17 mouse cellular contexts compared by ENCODE assay signal in the genomic region with DNA sequence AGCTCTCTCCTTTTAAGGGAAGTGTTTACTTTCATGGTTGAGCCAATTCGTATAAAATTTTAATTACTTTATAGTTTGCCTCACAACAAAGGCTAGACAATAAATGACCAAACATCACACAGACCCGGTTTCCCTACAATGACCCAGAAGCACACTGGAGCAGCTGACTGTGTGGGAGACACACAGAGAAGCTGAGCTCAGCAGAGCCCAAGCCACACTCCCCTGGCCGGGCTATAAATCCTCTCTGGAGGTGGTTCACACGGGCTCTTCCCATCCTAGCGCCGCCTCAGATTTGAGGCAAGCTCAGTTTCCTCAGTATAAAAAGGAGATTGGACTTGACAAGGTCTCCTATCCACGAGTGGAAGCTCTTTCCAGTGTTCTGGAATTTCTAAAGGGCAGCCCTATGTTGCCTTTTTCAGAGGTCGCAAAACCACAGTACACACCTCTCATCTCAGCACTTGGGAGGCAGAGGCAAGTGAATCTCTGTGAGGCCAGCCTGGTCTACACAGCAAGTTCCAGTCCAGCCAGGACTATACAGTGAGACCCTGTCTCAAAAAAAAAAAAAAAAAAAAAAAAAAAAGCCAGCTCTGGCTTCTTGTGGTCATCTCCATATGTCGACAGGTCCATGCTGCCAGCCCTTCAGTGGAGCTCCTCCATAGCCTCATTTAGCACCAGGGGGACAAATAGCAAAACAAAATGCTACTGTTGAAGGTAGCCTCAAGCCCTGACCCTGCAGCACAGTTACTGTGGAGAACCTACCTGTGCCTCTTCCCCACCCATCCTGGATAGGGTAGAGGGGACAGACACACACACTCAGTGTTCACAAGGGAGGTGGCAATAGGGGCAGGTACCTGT.
DNase-seq lines count a peak whose midpoint lies in the region; ATAC-seq and TF ChIP-seq lines count a peak whose summit lies in the region.
"Had no signal": no experiment of that assay in that cellular context is flagged by ENCODE, and none has a peak within 500 bp of the region (broad histone marks: within the 10 kb centered on the region; RNA-seq: fewer than 3 reads in every experiment).

No protein-coding gene starts in this region.

- H3K4me2 ChIP-seq in forebrain, postnatal 0 days (ENCODE audit: low read depth): no peak overlapping the region
- H3K4me2 ChIP-seq: heart, embryonic 13.5 days had no signal

- ATAC-seq in forebrain, postnatal 0 days: no peak
- ATAC-seq: intestine, embryonic 16.5 days had no signal

- 88% methylated on average over 9 of the region's 9 CpGs for WGBS in forebrain, embryonic 10.5 days
- WGBS in forebrain, postnatal 0 days: 59% methylated on average over 9 of the region's 9 CpGs

- peak overlapping the region; percentile 66 for H3K27ac ChIP-seq in forebrain, embryonic 10.5 days
- H3K27ac ChIP-seq in forebrain, postnatal 0 days (ENCODE audit: low read depth, low read length): no peak overlapping the region
- no peak overlapping the region for H3K27ac ChIP-seq in testis, adult 2 months (ENCODE audit: control insufficient read depth, insufficient read depth, low read depth, low read length)
- H3K27ac ChIP-seq in layer of hippocampus, adult 2 months: no peak overlapping the region
- H3K27ac ChIP-seq: heart, embryonic 13.5 days; hindbrain, embryonic 10.5 days had no signal

- TF ChIP-seq POLR2A in testis, adult 2 months (IDR thresholded peaks at IDR 0.05; ENCODE audit: control insufficient read depth, low read depth, low read length): no peak

- peaks cover 99% of the 10 kb centered on the region for H3K36me3 ChIP-seq in forebrain, embryonic 10.5 days (replicated peaks)
- peaks cover 23% of the 10 kb centered on the region for H3K36me3 ChIP-seq in forebrain, postnatal 0 days (ENCODE audit: insufficient read depth)
- H3K36me3 ChIP-seq in testis, adult 2 months (ENCODE audit: control insufficient read depth, insufficient read depth, low read length): no peaks in the 10 kb centered on the region
- H3K36me3 ChIP-seq: heart, embryonic 13.5 days had no signal

- no peak overlapping the region for H3K9ac ChIP-seq in forebrain, postnatal 0 days
- H3K9ac ChIP-seq: heart, embryonic 13.5 days had no signal

- H3K27me3 ChIP-seq in forebrain, embryonic 10.5 days (ENCODE audit: poor library complexity, severe bottlenecking): no peaks in the 10 kb centered on the region
- no peaks in the 10 kb centered on the region for H3K27me3 ChIP-seq in forebrain, postnatal 0 days (ENCODE audit: insufficient read depth, low read length)
- H3K27me3 ChIP-seq in testis, adult 2 months (ENCODE audit: control insufficient read depth, insufficient read depth, low read length): no peaks in the 10 kb centered on the region

- no peaks in the 10 kb centered on the region for H3K9me3 ChIP-seq in forebrain, embryonic 10.5 days
- no peaks in the 10 kb centered on the region for H3K9me3 ChIP-seq in forebrain, postnatal 0 days (ENCODE audit: low read length)
- H3K9me3 ChIP-seq: heart, embryonic 13.5 days; hindbrain, embryonic 10.5 days had no signal

- no peak for TF ChIP-seq CTCF in forebrain, postnatal 0 days (IDR thresholded peaks at IDR 0.05; ENCODE audit: low read depth)
- TF ChIP-seq CTCF in testis, adult 2 months (IDR thresholded peaks at IDR 0.05; ENCODE audit: control insufficient read depth, insufficient read depth, insufficient replicate concordance, low read depth, low read length): no peak
- no peak for TF ChIP-seq CTCF in layer of hippocampus, adult 2 months (conservative IDR thresholded peaks at IDR 0.05)

- H3K4me1 ChIP-seq in forebrain, embryonic 10.5 days: peaks cover 41% of the 10 kb centered on the region
- H3K4me1 ChIP-seq in forebrain, postnatal 0 days (ENCODE audit: insufficient read depth): peaks cover under 1% of the 10 kb centered on the region; the same call in 1 of the 2 replicates
- H3K4me1 ChIP-seq in testis, adult 2 months (ENCODE audit: control insufficient read depth, insufficient read depth, low read length): peaks cover 8% of the 10 kb centered on the region

- no peak overlapping the region for H3K4me3 ChIP-seq in forebrain, embryonic 10.5 days
- H3K4me3 ChIP-seq in forebrain, postnatal 0 days (ENCODE audit: low read depth, low read length): no peak overlapping the region
- H3K4me3 ChIP-seq in testis, adult 2 months (ENCODE audit: control insufficient read depth, low read depth, low read length): peak overlapping the region; percentile 64
- H3K4me3 ChIP-seq in layer of hippocampus, adult 2 months: no peak overlapping the region
- H3K4me3 ChIP-seq: erythroblast, embryonic 14.5 days; heart, embryonic 13.5 days; hindbrain, embryonic 10.5 days had no signal

- no peak for DNase-seq in forebrain, embryonic 10.5 days (ENCODE audit: extremely low spot score, low spot score)
- DNase-seq in forebrain, postnatal 0 days: no peak
- DNase-seq in kidney, postnatal 4 days: peak; percentile 59 to 73
- DNase-seq in kidney, adult 9 months: no peak
- no peak for DNase-seq in testis, postnatal 14 days (ENCODE audit: low spot score)
- DNase-seq in layer of hippocampus, adult 2 months (ENCODE audit: low spot score in 2 of 2): no peak
- DNase-seq in adipocyte (ENCODE audit: low spot score): no peak
- DNase-seq: B cell, adult 2 months; gastrocnemius, postnatal 10 days; liver; right cerebral cortex, postnatal 14 days; thymus, postnatal 25 days had no signal

Comparison
In these comparisons a context has a peak if more than half of its experiments do, and no peak if none do; other contexts are left out.
1. DNase-seq: peak in kidney, postnatal 4 days (2 of 2); none in forebrain, embryonic 10.5 days (single experiment), forebrain, postnatal 0 days (single experiment), kidney, adult 9 months (single experiment), testis, postnatal 14 days (single experiment), layer of hippocampus, adult 2 months (0 of 2) and adipocyte (single experiment).